Mouse (Mus musculus) left cerebral cortex, postnatal 36 days (tissue): Measurements from ENCODE around the gene Det1. TPM values are rescaled to one million over a fixed set of nuclear protein-coding genes. Genes with fewer than 3 reads are reported as not detected.

Experiments used
- DNase-seq, 2 experiments: peaks; one replicate each; pipeline ENCODE4 v3.0.0; 2021 to 2022; ENCODE audit warnings: low spot score in 2 of 2, mixed read lengths in 1 of 2
- intact Hi-C: fragments of 180-260 bp; cut with DNase I; formaldehyde crosslinking; loops from one replicate; pipeline ENCODE4 v1.15.1; 2025
- total RNA-seq, 2 experiments: library from RNA; stranded (reverse); gene quantifications; 2 replicates each; pipeline ENCODE4 v1.2.3; 2021

Det1 gene
- 1 to 10 TPM; 6.0 to 6.4 TPM for total RNA-seq

DNA sequence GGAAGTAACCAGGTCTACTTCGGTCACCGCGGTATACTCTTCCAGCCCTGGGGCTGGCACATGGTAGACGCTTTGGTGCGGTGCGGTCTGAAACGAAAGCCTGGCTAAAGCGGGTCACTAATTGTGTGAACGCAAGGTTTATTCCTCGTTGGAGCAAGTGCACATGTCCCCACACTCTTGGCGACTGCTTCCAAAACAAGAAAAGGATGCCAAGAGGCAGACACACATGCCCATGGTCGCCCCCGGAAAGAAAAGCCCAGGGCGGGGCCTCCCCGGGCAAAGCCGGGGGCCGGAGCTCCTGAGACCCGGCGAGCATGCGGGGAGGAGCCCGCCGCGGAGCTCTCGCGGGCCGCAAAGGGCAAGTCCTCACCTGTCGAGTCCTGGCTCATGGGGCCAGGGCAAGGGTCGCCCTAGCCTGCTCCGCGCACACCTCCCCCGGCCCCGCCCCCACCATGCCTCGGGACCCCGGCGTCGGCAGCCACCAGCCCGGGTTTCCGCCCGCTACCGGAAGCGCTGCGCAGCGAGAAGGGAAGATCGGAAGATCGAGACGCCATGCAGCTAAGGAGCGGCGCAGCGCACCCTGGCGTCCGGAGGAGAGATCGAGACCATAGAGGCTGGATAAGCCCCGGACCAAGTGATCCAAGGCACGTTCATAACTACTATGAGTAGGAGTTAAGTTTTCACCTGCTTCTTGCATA is at the start of gene Det1:
Gene Det1, minus strand, starts transcription at position 527 of the 698 bp plus-strand sequence.
- intact Hi-C loops = loop anchor here (2.0 to 5.0 kb wide), 2 partner anchors 35 to 50 kb away; no protein-coding TSS in a partner anchor
- DNase-seq = peak; percentile 92 to 94

- intact Hi-C loops = no loop called here
- DNase-seq = peak; percentile 92 to 94
These were observed 48.7 kb upstream of the Det1 start, which contains the start of gene Aen for GRCm38 (mm10) chr7:78895653-78896333. TSS of gene Aen (plus strand) at chr7:78895854.

- intact Hi-C loops = no loop called here
- DNase-seq = no peak
These were observed 48.1 kb upstream of the Det1 start for GRCm38 (mm10) chr7:78895021-78895652.

- DNase-seq = no peak
- intact Hi-C loops = no loop called here
These were observed 46.9 kb upstream of the Det1 start for GRCm38 (mm10) chr7:78893917-78894316.

- intact Hi-C loops = loop anchor here (1.0 kb wide), 1 partner anchor 99 kb away; no protein-coding TSS in a partner anchor
- DNase-seq = peak; percentile 71 to 83
These were observed 43.6 kb upstream of the Det1 start for GRCm38 (mm10) chr7:78890641-78891040.

- intact Hi-C loops = no loop called here
- DNase-seq = no peak
These were observed 40.4 kb upstream of the Det1 start for GRCm38 (mm10) chr7:78887431-78887842.

DNA sequence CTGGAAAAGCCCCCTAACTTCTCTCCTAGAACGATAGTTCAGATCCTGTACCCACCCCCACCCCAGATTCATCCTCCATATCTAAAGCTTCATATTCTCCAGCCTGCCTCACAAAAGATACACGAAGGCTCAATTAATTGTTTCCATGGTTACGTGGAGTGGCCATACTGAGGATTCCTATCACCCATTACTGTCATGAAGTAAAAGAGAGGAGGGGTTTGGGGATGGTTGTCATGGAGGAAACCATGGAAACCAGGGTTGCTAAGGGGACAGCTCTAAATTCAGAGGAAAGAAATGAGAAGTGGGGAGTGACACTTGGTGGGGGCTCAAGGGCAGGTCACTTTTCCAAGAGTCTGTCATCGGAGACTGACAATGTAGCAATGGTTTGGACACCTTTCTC is 39.4 kb upstream of the Det1 start:
- no peak for DNase-seq
- intact Hi-C loops = no loop called here

DNA sequence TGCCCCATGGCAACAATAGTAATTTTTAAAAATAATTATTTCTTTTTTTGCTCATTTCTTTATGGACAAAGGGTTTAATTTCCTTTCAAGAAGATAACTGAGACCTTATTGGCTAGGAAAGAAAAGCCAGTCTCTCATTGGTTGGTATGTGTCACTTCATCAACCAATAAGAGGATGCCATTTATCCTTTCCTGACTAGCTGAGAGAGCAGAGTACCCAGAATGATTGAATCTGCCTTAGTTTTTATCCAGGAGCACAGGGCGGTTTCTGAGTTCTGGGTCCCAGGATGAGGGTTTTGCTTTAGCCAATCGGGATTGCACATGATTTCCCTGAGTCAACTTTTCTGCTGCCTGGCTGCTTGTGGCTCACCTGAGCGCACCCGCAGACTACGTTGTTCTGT is 38.3 kb upstream of the Det1 start:
- DNase-seq = no peak
- intact Hi-C loops = no loop called here

- intact Hi-C loops = loop anchor here (5.0 kb wide), 1 partner anchor 37 kb away; the partner anchor contains the start of gene Det1
- DNase-seq = no peak
These were observed 37.1 kb upstream of the Det1 start for GRCm38 (mm10) chr7:78884139-78884538.

GRCm38 (mm10) chr7:78883726-78884060 is 36.6 kb upstream of the Det1 start:
- intact Hi-C loops = loop anchor here (5.0 kb wide), 1 partner anchor 36 kb away; the partner anchor contains the start of gene Det1
- no peak for DNase-seq

GRCm38 (mm10) chr7:78883016-78883725 is 36.1 kb upstream of the Det1 start:
- intact Hi-C loops = loop anchor here (5.0 kb wide), 1 partner anchor 36 kb away; the partner anchor contains the start of gene Det1

DNA sequence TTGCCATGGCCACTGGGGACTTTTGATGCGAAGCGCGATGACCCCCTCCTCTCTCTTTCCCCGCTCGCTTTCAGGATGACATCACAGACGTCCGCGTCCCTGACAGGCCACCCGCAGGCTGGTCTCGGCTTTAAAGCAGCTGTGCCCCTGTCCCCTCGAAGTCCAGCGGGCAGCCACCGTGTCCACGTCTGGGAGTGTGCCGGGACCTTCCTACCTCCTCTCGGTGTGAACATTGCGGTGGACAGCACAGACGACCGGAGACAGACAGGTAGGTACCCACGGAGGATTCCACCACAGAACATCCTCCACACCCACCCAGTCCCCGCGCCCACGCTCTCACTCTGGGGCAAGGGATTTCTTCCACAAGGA is 35.4 kb upstream of the Det1 start:
- peak; percentile 43 to 45 for DNase-seq
- intact Hi-C loops = loop anchor here (5.0 kb wide), 1 partner anchor 35 kb away; the partner anchor contains the start of gene Det1

More at GRCm38 (mm10) chr7:78883016-78883725, 36.1 kb upstream of the Det1 start:
- no peak for DNase-seq

- no peak for DNase-seq
- intact Hi-C loops = loop anchor here (5.0 kb wide), 1 partner anchor 35 kb away; the partner anchor contains the start of gene Det1
These were observed 34.8 kb upstream of the Det1 start for GRCm38 (mm10) chr7:78881607-78882468.

DNA sequence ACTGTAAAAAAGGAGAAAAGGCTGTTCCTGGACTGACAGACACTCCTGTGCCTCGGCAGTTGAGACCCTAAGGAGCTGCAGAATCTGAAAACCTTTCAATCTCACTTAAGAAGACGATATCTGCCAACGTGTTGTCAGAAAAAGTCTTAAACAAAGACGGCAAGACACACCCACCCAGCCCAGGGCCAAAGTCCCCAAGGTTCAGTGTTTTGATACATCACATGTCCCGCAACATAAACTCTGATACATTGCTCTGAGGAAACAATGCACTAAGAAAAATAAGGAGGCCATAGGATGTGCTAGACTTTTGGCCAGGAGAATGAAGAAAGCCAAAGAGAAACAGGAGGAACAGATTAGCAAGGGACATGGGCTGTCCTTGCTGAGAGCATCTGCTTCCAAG is 25.8 kb upstream of the Det1 start:
- intact Hi-C loops = no loop called here
- no peak for DNase-seq

GRCm38 (mm10) chr7:78872366-78872765 is 25.3 kb upstream of the Det1 start:
- DNase-seq = no peak
- intact Hi-C loops = no loop called here

GRCm38 (mm10) chr7:78868731-78869130 is 21.7 kb upstream of the Det1 start:
- DNase-seq = no peak
- intact Hi-C loops = no loop called here

- no peak for DNase-seq
- intact Hi-C loops = no loop called here
These were observed 18.3 kb upstream of the Det1 start for GRCm38 (mm10) chr7:78865212-78865949.

- no peak for DNase-seq
- intact Hi-C loops = no loop called here
These were observed 17.4 kb upstream of the Det1 start for GRCm38 (mm10) chr7:78864446-78864802.
